Mouse (Mus musculus): Measurements from ENCODE around the gene Anapc16.

DNA sequence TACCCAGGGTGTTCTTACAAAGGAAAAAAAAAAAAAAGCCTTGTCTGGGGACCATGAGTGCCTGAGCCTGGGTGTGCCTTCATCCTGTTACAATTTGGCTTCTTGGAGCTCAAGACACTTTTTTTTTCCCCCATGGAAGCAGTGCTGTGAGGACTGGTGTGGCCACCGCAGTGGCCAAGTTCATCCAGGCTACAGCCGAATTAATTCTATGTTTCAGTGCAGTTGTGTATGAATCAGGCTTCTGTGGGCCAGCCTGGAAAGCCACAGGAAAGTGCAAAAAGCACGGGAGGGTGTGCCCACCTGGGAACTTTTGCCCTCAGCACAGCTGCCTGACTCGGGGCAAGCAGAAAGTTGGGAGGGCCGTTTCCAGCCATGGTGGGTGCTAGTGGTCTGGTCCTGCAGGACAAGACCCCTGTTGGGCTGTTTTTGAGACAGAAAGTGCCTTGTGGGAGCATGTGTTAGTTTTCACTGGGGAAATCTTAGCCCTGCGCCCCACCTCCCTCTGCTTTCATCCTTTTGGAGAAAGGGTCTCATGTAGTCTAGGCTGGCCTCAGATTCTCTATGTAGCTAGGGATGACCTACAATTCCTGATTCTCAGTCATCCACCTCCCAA, 32.4 kb downstream of the Anapc16 start:
- TF ChIP-seq CTCF (IDR thresholded peaks at IDR 0.05; ENCODE audit: control insufficient read depth, insufficient read depth, insufficient replicate concordance, low read depth, low read length) (no peak), POLR2A (IDR thresholded peaks at IDR 0.05; ENCODE audit: control insufficient read depth, low read depth, low read length) (no peak)
